Mouse (Mus musculus) layer of hippocampus, adult 2 months (tissue): ENCODE measurements at regions not wholly inside any gene's neighbourhood (a gene's known extent, or its start where the extent isn't known, plus 50 kb on each side); places are given as distances from the start of the nearest gene placed in this dataset.
A peak's percentile ranks its signal among the peaks of the same experiment; 100 is the strongest.

Experiments used
- DNase-seq, 2 experiments: peaks; one replicate each; pipeline ENCODE4 v3.0.0; 2022; ENCODE audit warnings: low spot score in 2 of 2
- H3K27ac ChIP-seq: fragments of 200-600 bp; 2 replicates; pipeline ENCODE4 v1.8.1; 2022
- H3K4me3 ChIP-seq: fragments of 200-600 bp; 2 replicates; pipeline ENCODE4 v1.8.1; 2022; ENCODE audit warnings: mild to moderate bottlenecking
- CTCF ChIP-seq: fragments of 200-600 bp; conservative IDR thresholded peaks from 2 replicates; pipeline ENCODE4 v1.8.1; 2022; ENCODE audit warnings: antibody characterized with exemption, mild to moderate bottlenecking, moderate library complexity

DNA sequence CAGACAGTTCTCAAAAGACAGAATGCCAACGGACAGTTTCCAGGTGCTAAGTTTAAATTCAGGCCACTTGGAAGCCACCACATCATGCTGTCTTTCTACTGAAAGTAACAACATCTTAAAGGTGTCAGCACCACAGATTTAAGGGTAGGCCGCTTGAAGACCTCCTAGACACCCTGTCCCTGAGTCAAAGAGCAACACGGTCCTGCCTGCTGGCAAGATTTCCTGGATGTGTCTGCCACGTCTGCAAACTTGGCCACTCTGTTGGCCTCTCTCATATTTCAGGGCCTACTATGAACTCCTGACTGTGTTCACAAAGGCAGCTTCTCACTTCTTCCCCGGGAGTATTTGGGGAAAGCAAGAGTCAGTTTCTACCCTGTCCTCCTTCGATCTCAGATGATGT lies 194.7 kb upstream of the Esrrg start:
- H3K4me3 ChIP-seq: no peak overlapping the region
- TF ChIP-seq CTCF: no peak
- no peak overlapping the region for H3K27ac ChIP-seq
- DNase-seq: no peak

DNA sequence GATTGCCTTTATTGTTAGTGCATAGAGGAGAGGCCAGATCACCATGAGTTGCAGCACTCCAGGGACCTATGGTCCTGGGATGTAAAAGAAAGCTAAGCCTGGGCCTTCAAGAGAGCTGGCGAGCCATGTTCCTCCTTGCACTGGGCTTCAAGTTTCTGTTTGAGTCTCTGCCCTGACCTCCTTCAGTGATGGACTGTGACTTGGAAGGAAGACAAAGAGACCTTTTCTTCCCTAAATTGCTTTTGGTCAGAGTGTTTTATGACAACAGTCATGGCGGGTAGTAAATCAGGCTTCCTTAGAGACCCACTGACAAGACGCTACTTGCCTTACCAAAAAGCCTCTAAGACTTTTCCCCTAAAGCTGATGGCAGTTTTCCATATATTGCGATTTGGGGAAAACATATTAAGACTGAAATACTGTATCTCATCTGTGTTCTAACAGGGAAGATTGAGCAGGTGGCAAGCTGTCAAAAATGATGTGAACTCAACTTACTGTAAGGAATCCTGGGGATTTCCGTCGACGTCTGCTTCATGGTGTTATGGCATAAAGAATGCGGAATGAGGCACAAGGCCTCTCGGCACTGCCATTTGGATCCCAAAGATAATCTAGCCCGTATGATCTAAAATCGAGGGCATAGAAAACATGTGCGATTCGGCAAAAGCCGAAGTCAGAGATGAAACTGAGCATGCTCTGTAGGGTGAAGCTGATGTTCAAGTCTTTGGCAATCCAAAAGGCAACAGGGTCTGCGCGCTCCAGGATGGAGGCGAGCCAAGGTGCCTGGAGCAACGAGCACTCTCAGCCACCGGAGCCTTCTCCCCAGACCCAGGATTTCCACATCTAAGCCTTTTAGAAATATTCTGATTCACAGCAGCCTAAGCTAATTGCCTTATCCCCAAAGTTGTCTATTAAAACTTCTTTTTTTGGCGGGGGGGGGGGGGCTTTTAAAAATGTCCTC lies 190.1 kb upstream of the Esrrg start:
- no peak overlapping the region for H3K27ac ChIP-seq
- TF ChIP-seq CTCF: no peak
- no peak overlapping the region for H3K4me3 ChIP-seq
- DNase-seq: no peak

DNA sequence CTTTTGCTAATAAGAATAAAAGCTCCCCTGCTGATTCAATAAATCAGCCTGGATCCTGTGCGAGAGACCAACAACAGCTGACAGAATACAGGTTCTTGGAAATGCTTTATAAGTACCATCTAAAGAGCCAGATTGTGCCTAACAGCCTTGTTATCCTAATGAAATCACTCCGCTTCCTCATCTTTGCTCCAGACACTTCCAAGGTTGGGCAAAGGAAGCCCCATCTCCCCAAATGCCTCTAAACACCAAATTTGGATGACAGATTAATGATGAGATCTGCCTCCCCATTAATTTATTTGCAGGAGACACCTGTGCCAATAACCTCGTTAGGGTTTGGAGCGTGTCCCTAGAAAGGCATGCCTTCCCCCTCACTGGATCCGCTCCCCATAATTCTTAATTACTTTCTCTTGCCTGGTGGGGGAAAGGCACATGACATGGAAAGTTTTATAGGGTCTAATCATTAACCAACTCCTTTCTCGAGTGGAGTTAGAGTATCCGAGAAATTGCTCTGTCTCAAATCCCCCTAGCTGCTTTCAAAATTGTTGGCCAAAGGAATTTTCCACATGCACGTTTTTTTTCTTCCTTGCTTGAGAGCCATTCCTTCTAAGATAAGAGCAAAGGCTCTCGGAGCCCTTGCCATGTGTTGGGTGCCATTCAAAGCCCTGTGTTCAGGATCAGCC lies 179.9 kb upstream of the Esrrg start:
- TF ChIP-seq CTCF: no peak
- H3K4me3 ChIP-seq: no peak overlapping the region
- DNase-seq: no peak
- H3K27ac ChIP-seq: no peak overlapping the region

DNA sequence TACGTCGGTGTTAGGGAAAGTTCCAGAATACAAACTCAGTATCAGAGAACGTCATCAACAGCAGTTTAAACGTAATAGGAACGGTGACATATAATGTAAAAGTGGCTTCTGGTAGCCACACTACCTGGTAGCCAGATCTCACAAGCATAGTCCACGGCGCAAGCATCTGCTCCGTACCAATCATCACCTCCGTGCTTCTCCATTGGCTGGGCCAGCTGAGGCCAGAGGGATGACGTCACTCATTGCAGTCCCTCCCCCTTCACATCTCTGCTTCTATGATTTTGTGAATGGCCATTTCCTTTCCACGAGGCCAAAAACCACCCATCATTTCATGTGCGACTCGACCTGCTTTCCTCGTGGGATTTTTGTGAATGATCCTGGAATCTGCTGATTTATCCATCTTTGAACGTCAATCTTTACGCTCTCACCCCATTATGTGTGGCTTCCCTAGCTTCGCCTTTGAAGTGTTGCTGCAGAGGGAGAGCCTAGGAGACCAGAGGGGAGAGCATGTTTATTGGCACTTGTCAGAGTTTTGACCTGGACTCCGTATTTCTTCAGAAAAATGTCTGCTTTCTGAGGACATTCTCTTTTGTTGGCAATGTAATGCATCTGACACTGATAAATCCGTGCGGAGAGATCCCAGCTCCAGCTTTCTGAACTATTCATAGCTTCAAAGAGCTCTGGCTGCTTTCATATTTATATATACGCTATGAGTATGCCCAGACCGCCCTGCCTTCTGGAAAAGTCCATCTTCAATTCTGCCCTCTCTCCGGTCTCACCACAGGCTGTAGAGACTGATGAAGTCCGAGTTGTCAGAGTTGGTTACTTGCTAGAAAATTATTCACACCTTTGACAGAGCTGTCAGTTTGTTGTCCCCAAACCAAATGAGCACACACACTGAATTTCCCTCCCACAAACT lies 174.6 kb upstream of the Esrrg start:
- Histone ChIP-seq H3K4me3 (no peak overlapping the region), H3K27ac (no peak overlapping the region)
- TF ChIP-seq CTCF: no peak
- DNase-seq: no peak

DNA sequence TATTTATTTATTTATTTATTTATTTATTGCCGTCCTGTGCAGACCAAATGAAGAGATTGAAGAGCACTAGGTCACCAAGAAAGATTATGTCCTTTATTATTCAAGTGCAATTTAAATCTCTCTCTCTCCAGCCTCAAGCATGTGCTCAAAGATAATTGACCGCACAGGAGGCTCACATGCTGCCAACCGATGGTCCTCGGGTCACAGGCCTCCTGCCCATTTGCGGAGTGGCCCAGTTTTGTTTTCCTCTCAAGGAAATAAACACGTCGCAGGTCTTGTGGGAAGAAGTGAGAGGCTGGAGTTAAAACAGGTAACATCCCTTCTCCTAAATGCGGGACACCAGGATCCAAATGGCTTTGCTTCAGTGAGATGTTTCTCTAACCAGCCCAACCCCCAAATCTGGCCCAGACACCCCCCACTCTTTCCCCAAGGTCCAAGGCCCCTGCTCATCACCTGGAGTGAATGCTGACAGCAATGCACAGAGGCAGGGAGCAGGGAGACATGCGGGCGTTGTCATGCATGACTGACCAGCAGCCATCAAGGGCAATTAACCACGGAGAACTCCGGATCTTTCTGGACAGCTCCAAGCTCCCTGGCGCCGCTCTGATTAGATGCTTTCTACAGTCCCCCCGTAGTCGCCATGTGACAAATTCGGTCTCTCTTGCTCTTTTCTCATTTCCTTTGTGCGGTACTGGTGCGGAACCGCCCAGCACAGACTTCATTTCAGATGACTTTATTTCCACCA lies 169.2 kb upstream of the Esrrg start:
- TF ChIP-seq CTCF: no peak
- no peak for DNase-seq
- H3K27ac ChIP-seq: no peak overlapping the region
- H3K4me3 ChIP-seq: no peak overlapping the region

DNA sequence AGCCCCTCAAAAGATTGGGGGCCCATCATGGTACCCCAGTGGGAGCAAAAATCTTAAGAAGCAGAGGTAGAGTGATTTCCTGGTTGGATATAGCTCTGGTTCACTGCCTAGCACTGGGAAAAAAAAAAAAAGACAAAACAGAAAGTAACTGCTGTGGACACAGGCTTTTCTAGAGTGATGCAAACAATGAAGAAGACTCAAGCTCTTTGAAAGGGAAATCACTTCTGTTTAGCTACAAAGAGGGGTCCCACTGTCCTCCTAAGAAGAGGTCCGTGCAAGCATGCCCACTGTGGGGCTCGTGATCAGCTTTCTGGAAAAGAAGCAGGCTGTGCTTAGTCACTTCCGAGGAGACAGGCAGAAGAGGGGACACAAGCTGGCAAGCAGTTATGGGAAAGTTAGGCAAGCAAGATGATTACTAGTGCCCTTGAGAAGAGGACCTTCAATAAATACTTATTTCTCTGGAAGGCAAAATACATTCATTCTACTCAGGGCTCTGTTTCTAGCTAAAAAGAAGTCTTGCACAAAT lies 166.9 kb upstream of the Esrrg start:
- DNase-seq: no peak
- no peak for TF ChIP-seq CTCF
- no peak overlapping the region for H3K27ac ChIP-seq

DNA sequence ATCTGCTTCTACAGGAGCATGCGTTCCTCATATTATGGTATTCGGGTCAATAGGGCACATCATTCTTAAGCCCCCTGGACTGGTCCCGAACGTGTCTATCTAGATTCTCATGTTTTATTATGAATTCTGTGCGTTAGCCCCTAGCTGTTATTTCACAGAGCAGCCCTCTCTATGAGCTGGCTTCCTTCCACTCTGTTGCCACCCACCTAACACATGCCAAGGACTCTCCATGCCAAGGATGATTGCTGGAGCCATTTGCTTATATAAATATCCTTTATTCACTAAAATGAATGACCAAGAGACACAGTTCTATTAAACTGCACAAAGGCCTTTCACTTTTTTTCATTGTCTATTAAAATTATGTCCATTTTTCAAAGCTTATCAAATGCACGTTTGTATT lies 162.1 kb upstream of the Esrrg start:
- peak; percentile 47 to 53 for DNase-seq
- TF ChIP-seq CTCF: no peak
- Histone ChIP-seq H3K4me3 (no peak overlapping the region), H3K27ac (no peak overlapping the region)

More for the DNA sequence above, 166.9 kb upstream of the Esrrg start:
- no peak overlapping the region for H3K4me3 ChIP-seq

DNA sequence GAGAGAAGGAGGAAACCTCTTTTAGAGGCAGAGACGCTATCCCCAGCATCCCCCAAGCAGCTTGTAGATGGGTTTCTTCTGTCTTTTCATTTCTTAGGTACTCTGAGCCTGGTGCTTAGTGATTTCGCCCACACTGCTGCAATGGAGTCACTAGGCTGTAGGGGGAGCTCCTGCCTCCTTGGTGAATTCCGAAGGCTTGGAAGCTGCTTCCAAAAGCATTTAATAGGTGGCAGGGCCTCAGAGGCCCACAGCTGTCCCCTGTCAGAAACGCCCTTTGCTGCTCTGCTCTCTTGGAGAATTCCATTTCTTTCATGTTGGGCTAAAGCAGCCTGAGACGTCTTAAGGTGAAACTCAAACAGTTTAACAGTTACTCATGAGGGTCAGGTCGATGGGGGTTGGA lies 160.4 kb upstream of the Esrrg start:
- Histone ChIP-seq H3K27ac (no peak overlapping the region), H3K4me3 (no peak overlapping the region)
- TF ChIP-seq CTCF: peak; percentile 88
- peak; percentile 57 to 80 for DNase-seq

DNA sequence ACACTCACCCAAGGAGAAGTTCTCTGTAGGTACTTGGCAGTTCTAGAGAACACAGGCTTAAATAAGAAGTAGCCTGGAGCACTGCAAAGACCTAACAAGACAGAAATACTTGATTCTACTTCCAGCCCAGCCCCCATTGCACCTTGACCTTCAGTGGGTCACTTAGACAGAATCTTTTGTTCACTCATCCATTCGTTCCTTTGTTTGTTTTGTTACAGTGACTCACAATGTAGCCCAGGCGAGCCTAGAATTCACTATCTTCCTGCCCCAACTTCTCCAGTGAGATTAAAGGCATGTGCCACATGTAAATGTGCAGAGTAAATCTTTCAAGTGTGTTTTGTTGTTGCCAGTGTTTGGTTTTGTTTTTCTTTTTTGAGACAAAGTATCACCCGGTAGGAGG lies 158.5 kb upstream of the Esrrg start:
- H3K4me3 ChIP-seq: no peak overlapping the region
- no peak for DNase-seq
- TF ChIP-seq CTCF: no peak
- H3K27ac ChIP-seq: no peak overlapping the region

DNA sequence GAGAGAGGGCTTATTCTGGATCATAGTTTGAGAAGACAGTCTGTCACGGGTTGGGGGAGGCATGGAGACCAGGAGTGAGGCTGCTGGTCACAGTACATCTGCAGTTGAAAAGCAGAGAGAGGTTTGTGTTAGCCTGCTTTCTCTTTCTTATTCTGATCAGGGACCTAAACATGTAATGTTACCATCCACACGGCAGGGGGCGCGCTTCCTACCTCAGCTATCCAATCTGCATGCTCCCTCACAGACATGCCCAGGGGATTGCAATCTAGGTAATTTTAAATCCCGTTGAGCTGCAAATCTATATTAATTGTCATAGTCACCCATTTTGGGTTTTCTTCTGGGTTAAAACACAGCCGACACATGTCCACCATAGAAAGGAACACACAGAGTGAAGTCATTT lies 156.4 kb upstream of the Esrrg start:
- peak; percentile 76 for TF ChIP-seq CTCF

DNA sequence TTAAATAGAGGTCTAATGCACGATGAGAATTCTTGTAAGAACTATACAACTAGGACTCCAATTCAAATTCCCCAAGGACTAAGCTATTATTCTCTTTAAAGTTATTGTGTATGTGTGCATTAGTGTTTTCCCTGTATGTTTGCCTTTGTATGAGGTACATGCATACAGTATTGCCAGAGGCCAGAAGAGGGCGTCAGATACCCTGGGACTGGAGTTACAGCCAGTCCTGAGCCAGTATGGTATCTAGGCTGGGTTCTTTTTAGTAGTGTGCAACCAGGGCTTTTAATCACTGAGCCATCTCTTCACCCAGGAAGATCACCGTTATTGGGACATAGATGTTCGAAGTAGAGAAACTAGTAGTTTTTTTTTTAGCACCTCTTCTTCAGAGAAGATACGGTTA lies 154.2 kb upstream of the Esrrg start:
- TF ChIP-seq CTCF: peak; percentile 59
- no peak for DNase-seq
- H3K4me3 ChIP-seq: no peak overlapping the region

More for the DNA sequence above, 156.4 kb upstream of the Esrrg start:
- peak in 1 of 2 experiments; percentile 51 for DNase-seq
- Histone ChIP-seq H3K27ac (no peak overlapping the region), H3K4me3 (no peak overlapping the region)

DNA sequence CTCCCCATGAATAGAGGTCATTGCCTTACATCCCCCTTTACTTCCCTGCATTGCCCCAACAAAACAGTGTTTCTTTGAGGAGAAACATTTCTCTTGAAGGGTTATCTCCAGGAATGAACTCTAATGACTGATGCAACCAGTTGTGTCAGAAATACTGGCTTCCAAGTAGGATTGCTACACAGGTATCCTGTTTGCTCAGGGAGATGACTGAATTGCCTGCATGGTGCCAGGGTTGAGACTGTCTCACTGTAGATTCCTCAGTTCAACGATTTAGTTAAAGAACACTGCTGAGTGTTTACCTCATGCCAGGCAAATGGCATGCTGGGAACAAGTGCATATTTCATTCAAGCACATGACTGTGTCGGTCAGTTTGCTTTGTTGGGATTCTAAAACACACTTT lies 123.8 kb upstream of the Esrrg start:
- DNase-seq: no peak
- no peak overlapping the region for H3K27ac ChIP-seq
- TF ChIP-seq CTCF: no peak
- no peak overlapping the region for H3K4me3 ChIP-seq

More for the DNA sequence above, 154.2 kb upstream of the Esrrg start:
- no peak overlapping the region for H3K27ac ChIP-seq
